14 mouse cellular contexts compared by ENCODE assay signal in the genomic region with DNA sequence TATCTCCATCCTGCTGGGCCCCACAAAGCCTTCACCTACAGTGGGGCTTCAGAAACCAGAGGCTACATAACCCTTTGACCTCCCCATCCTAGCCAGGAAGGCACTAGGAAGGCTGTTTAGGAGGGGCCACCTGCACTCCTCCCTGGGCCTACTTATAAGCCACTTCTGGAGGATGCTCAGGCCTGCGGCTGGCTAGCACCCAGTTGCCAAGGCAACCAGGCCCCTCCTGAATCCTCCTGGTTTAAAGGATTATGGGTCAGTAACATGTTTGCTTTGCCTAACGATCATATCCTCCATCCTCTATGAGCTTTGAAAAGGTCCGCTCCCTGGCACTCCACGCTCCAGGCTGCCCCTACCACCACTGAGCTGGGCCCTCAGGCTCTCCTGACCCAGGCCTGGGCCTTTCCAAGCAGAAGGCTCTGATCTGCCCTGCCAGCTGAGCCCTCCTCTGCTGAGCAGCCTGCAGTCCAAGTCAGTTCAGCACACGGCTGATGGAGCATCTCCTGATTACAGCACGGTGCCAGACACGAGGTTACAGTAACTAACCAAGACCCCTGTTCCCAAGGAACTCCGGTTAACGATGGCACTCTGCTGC. TPM values are rescaled to one million over a fixed set of nuclear protein-coding genes. Genes with fewer than 3 reads are reported as not detected.
A peak's percentile ranks its signal among the peaks of the same experiment; 100 is the strongest.
DNase-seq lines count a peak whose midpoint lies in the region; ATAC-seq and TF ChIP-seq lines count a peak whose summit lies in the region.
"Had no signal": no experiment of that assay in that cellular context is flagged by ENCODE, and none has a peak within 500 bp of the region (broad histone marks: within the 10 kb centered on the region; RNA-seq: fewer than 3 reads in every experiment).

No protein-coding gene starts in this region.

- no peak overlapping the region for H3K4me3 ChIP-seq in layer of hippocampus, adult 2 months
- H3K4me3 ChIP-seq in forebrain, postnatal 0 days (ENCODE audit: low read depth, low read length) = no peak overlapping the region
- no peak overlapping the region for H3K4me3 ChIP-seq in midbrain, embryonic 10.5 days
- no peak overlapping the region for H3K4me3 ChIP-seq in neural tube, embryonic 15.5 days (replicated peaks)
- H3K4me3 ChIP-seq: heart, embryonic 10.5 days; liver, embryonic 12.5 days had no signal

- no peak overlapping the region for H3K4me2 ChIP-seq in forebrain, postnatal 0 days (ENCODE audit: low read depth)
- no peak overlapping the region for H3K4me2 ChIP-seq in neural tube, embryonic 15.5 days
- H3K4me2 ChIP-seq: liver, embryonic 12.5 days had no signal

- TF ChIP-seq CTCF in layer of hippocampus, adult 2 months (conservative IDR thresholded peaks at IDR 0.05) = no peak
- TF ChIP-seq CTCF in forebrain, postnatal 0 days (IDR thresholded peaks at IDR 0.05; ENCODE audit: low read depth) = no peak

- no peaks in the 10 kb centered on the region for H3K9me3 ChIP-seq in forebrain, postnatal 0 days (ENCODE audit: low read length)
- H3K9me3 ChIP-seq in midbrain, embryonic 10.5 days (replicated peaks) = no peaks in the 10 kb centered on the region
- H3K9me3 ChIP-seq in neural tube, embryonic 15.5 days (replicated peaks) = no peaks in the 10 kb centered on the region
- H3K9me3 ChIP-seq: heart, embryonic 10.5 days; liver, embryonic 12.5 days had no signal

- WGBS in forebrain, postnatal 0 days = 44% methylated on average over 9 of the region's 9 CpGs
- WGBS in midbrain, embryonic 10.5 days = 60% methylated on average over 9 of the region's 9 CpGs
- 40% methylated on average over 9 of the region's 9 CpGs for WGBS in neural tube, embryonic 15.5 days

- H3K9ac ChIP-seq in forebrain, postnatal 0 days = no peak overlapping the region
- H3K9ac ChIP-seq in neural tube, embryonic 15.5 days (replicated peaks) = no peak overlapping the region
- H3K9ac ChIP-seq: liver, embryonic 12.5 days had no signal

- no peaks in the 10 kb centered on the region for H3K36me3 ChIP-seq in forebrain, postnatal 0 days (ENCODE audit: insufficient read depth)
- H3K36me3 ChIP-seq in midbrain, embryonic 10.5 days = no peaks in the 10 kb centered on the region
- H3K36me3 ChIP-seq in neural tube, embryonic 15.5 days = no peaks in the 10 kb centered on the region
- H3K36me3 ChIP-seq: heart, embryonic 10.5 days; liver, embryonic 12.5 days had no signal

- ATAC-seq in forebrain, postnatal 0 days = 0 out of 2 replicates have a peak, but pooled peaks have one; percentile 18
- ATAC-seq in neural tube, embryonic 15.5 days (ENCODE audit: low FRiP score) = peak; percentile 43; the same call in 1 of the 2 replicates
- no peak for ATAC-seq in frontal cortex, adult (ENCODE audit: low TSS enrichment)
- ATAC-seq: liver, embryonic 12.5 days had no signal

- no peak for DNase-seq in layer of hippocampus, adult 2 months (ENCODE audit: low spot score in 2 of 2)
- no peak for DNase-seq in layer of hippocampus, postnatal 36 days
- no peak for DNase-seq in forebrain, postnatal 0 days
- DNase-seq in midbrain, embryonic 10.5 days (ENCODE audit: low spot score) = peak; percentile 40
- no peak for DNase-seq in c-Kit-positive CD71-positive TER-119-positive erythroid progenitor cells, embryonic 14.5 days (ENCODE audit: low spot score)
- no peak for DNase-seq in lung, postnatal 36 days
- DNase-seq: adrenal gland, postnatal 25 days; gastrocnemius, postnatal 25 days; heart, postnatal 36 days; kidney, adult 18-20 months had no signal

- H3K27ac ChIP-seq in layer of hippocampus, adult 2 months = peak overlapping the region; percentile 39; the same call in 1 of the 2 replicates
- H3K27ac ChIP-seq in forebrain, postnatal 0 days (ENCODE audit: low read depth, low read length) = no peak overlapping the region
- peak overlapping the region; percentile 59 for H3K27ac ChIP-seq in midbrain, embryonic 10.5 days (replicated peaks)
- H3K27ac ChIP-seq in neural tube, embryonic 15.5 days (replicated peaks) = no peak overlapping the region
- H3K27ac ChIP-seq: heart, embryonic 10.5 days; liver, embryonic 12.5 days had no signal

- no peaks in the 10 kb centered on the region for H3K4me1 ChIP-seq in forebrain, postnatal 0 days (ENCODE audit: insufficient read depth)
- peaks cover 29% of the 10 kb centered on the region for H3K4me1 ChIP-seq in midbrain, embryonic 10.5 days
- H3K4me1 ChIP-seq in neural tube, embryonic 15.5 days = peaks cover 11% of the 10 kb centered on the region

- no peaks in the 10 kb centered on the region for H3K27me3 ChIP-seq in forebrain, postnatal 0 days (ENCODE audit: insufficient read depth, low read length)
- peaks cover 18% of the 10 kb centered on the region for H3K27me3 ChIP-seq in midbrain, embryonic 10.5 days (ENCODE audit: low read depth, poor library complexity, severe bottlenecking)
- H3K27me3 ChIP-seq in neural tube, embryonic 15.5 days (replicated peaks) = no peaks in the 10 kb centered on the region
- H3K27me3 ChIP-seq: liver, embryonic 12.5 days had no signal

RNA-seq across cellular contexts. Expression of gene Cdk18, which starts 16.0 kb away (rescaled TPM):
- total RNA-seq in layer of hippocampus, adult 2 months (2021) = 10 to 100 TPM; 21.7 to 23.7 TPM
- 10 to 100 TPM; 23.2 to 27.2 TPM for total RNA-seq in layer of hippocampus, postnatal 36 days (2021)
- 2.6 and 3.2 TPM in 2 replicates for total RNA-seq in forebrain, postnatal 0 days (2014; rRNA removed)
- polyA plus RNA-seq in forebrain, postnatal 0 days (2015; fragmentation: Nextera tagmentation; extraction: Ambion mirVana) = 0.70 and 1.2 TPM in 2 replicates
- 0.68 and 0.72 TPM in 2 replicates for polyA plus RNA-seq in midbrain, embryonic 10.5 days (2016; fragmentation: Nextera tagmentation; extraction: Ambion mirVana)
- 0.68 and 1.6 TPM in 2 replicates for polyA plus RNA-seq in neural tube, embryonic 15.5 days (2015; fragmentation: Nextera tagmentation; extraction: Ambion mirVana)

RNA-seq across cellular contexts. Expression of gene Mfsd4a, which starts 55.7 kb away (rescaled TPM):
- total RNA-seq in layer of hippocampus, adult 2 months (2021) = 10 to 100 TPM; 73.9 to 77.9 TPM
- total RNA-seq in layer of hippocampus, postnatal 36 days (2021) = 10 to 100 TPM; 58.3 to 62.8 TPM
- 2.8 and 3.2 TPM in 2 replicates for total RNA-seq in forebrain, postnatal 0 days (2014; rRNA removed)
- 4.6 and 8.1 TPM in 2 replicates for polyA plus RNA-seq in forebrain, postnatal 0 days (2015; fragmentation: Nextera tagmentation; extraction: Ambion mirVana)
- polyA plus RNA-seq in midbrain, embryonic 10.5 days (2016; fragmentation: Nextera tagmentation; extraction: Ambion mirVana) = 8.1 and 12.1 TPM in 2 replicates
- 7.8 TPM in 2 replicates for polyA plus RNA-seq in neural tube, embryonic 15.5 days (2015; fragmentation: Nextera tagmentation; extraction: Ambion mirVana)

Comparison
In these comparisons a context has a peak if more than half of its experiments do, and no peak if none do; other contexts are left out.
1. H3K27ac ChIP-seq: peak in layer of hippocampus, adult 2 months (single experiment) and midbrain, embryonic 10.5 days (single experiment); none in forebrain, postnatal 0 days (single experiment) and neural tube, embryonic 15.5 days (single experiment).
2. RNA of gene Mfsd4a, which starts 55.7 kb away (total RNA-seq): 73.9 to 77.9 TPM in layer of hippocampus, adult 2 months and 58.3 to 62.8 TPM in layer of hippocampus, postnatal 36 days; 2.8 to 3.2 TPM in forebrain, postnatal 0 days; every median in the first group is over 10 times any median in the second.